Mouse (Mus musculus): ENCODE results near the gene Atf7. TPM values are rescaled to one million over a fixed set of nuclear protein-coding genes. Genes with fewer than 3 reads are reported as not detected.

Gene Atf7
- total and polyA plus RNA-seq, 3 experiments: 6.7 to 31.9 (median 8.6) TPM

- in situ Hi-C loops (cut with MboI; ENCODE audit: low pct_ligation_motif_present, low pct_unique_long_range_greater_than_20kb, low sequenced_read_pairs) (no loop called here), dilution Hi-C loops (cut with MboI; ENCODE audit: extremely low pct_ligation_motif_present, extremely low pct_unique_long_range_greater_than_20kb, low sequenced_read_pairs) (no loop called here)
- H3K4me2 ChIP-seq (ENCODE audit: insufficient read depth, low read depth, poor library complexity, severe bottlenecking): no peak overlapping the region
- H3K27ac ChIP-seq (ENCODE audit: insufficient read depth, low read depth): no peak overlapping the region
- H3K36me3 ChIP-seq (replicated peaks in 1 of 2; ENCODE audit: control insufficient read depth in 1 of 2, insufficient read depth in 1 of 2, low read length in 1 of 2): peaks cover 23 to 73% of the 10 kb centered on the region in 2 experiments
- H3K4me1 ChIP-seq (ENCODE audit: control insufficient read depth in 1 of 2, insufficient read depth in 2 of 2): no peaks in the 10 kb centered on the region
- H3K27me3 ChIP-seq (replicated peaks): no peaks in the 10 kb centered on the region
- no peaks in the 10 kb centered on the region for H3K79me2 ChIP-seq (replicated peaks; ENCODE audit: control insufficient read depth, extremely low read depth, insufficient read depth, poor library complexity, severe bottlenecking)
- H3K4me3 ChIP-seq (replicated peaks in 1 of 3; ENCODE audit: low read depth in 2 of 3, low read length in 2 of 3, poor library complexity in 1 of 3): no peak overlapping the region
- TF ChIP-seq ZMIZ1 (IDR thresholded peaks at IDR 0.05; ENCODE audit: low read depth, low read length): no peak
- TF ChIP-seq SMC3 (IDR thresholded peaks at IDR 0.05; ENCODE audit: low read depth, low read length): no peak
- TF ChIP-seq IRF4 (IDR thresholded peaks at IDR 0.05; ENCODE audit: low read depth, low read length): no peak
- peak; percentile 15 for TF ChIP-seq RAD21 (IDR thresholded peaks at IDR 0.05; ENCODE audit: low read depth, low read length)
- peak in 1 of 2 experiments; percentile 31; a peak in 1 of 4 replicates for TF ChIP-seq CTCF (conservative IDR thresholded peaks at IDR 0.05 in 1 of 2, IDR thresholded peaks at IDR 0.05 in 1 of 2; ENCODE audit: low read depth in 2 of 2, low read length in 2 of 2)
- no peak for DNase-seq (ENCODE audit: extremely low read depth)
- no peak overlapping the region for H3K9ac ChIP-seq (ENCODE audit: insufficient read depth, low read depth)
- no peaks in the 10 kb centered on the region for H3K9me3 ChIP-seq (replicated peaks; ENCODE audit: low read length)
Observed at GRCm38 (mm10) chr15:102557580-102557979, 67.7 kb downstream of the Atf7 start.

DNA sequence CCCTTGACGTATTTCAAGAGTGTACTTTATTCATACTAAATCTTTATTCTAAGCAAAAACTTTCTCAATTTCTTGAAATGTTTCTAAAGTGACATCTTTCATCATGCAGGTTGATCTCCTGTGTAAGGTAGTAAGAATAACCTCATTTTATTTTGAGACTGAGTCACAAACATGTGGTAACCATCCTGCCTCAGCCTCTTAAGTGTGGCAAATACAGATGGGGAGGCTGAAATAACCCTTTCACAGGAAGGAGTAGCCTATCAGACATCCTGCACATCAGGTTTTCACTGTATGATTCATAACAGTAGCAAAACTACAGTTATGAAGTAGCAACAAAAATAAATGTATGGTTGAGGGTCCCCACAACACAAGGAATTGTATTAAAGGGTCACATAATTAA is 69.7 kb downstream of the Atf7 start:
- dilution Hi-C loops (cut with MboI; ENCODE audit: extremely low pct_ligation_motif_present, extremely low pct_unique_long_range_greater_than_20kb, low sequenced_read_pairs): no loop called here
- no peak for DNase-seq (ENCODE audit: extremely low read depth)
- in situ Hi-C loops (cut with MboI; ENCODE audit: low pct_ligation_motif_present, low pct_unique_long_range_greater_than_20kb, low sequenced_read_pairs): no loop called here

DNA sequence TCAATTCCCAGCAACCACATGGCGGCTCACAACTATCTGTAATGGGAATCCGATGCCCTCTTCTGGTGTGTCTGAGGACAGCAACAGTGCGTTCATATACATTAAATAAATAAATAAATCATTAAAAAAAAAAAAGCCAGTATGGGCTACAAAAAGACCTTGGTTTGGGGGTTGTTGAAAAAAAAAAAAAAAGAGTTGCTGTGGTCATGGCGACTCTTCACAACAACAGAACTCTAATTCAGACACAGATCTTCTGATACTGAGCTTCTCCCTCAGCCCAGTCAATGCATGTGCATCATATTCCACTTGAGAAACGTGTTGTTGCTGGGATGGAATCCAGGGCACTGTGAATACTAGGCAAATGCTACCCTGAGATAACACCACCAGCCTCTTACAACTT is 72.7 kb downstream of the Atf7 start:
- Histone ChIP-seq H3K9me3 (replicated peaks; ENCODE audit: low read length) (no peaks in the 10 kb centered on the region), H3K4me3 (replicated peaks in 1 of 3; ENCODE audit: low read depth in 2 of 3, low read length in 2 of 3, poor library complexity in 1 of 3) (no peak overlapping the region), H3K9ac (ENCODE audit: insufficient read depth, low read depth) (no peak overlapping the region), H3K4me1 (ENCODE audit: control insufficient read depth in 1 of 2, insufficient read depth in 2 of 2) (no peaks in the 10 kb centered on the region), H3K79me2 (replicated peaks; ENCODE audit: control insufficient read depth, extremely low read depth, insufficient read depth, poor library complexity, severe bottlenecking) (no peaks in the 10 kb centered on the region), H3K36me3 (replicated peaks in 1 of 2; ENCODE audit: control insufficient read depth in 1 of 2, insufficient read depth in 1 of 2, low read length in 1 of 2) (peaks cover 29 to 70% of the 10 kb centered on the region in 2 experiments), H3K27ac (ENCODE audit: insufficient read depth, low read depth) (no peak overlapping the region), H3K4me2 (ENCODE audit: insufficient read depth, low read depth, poor library complexity, severe bottlenecking) (no peak overlapping the region), H3K27me3 (replicated peaks) (no peaks in the 10 kb centered on the region)
- no peak for DNase-seq (ENCODE audit: extremely low read depth)
- dilution Hi-C loops (cut with MboI; ENCODE audit: extremely low pct_ligation_motif_present, extremely low pct_unique_long_range_greater_than_20kb, low sequenced_read_pairs) (no loop called here), in situ Hi-C loops (cut with MboI; ENCODE audit: low pct_ligation_motif_present, low pct_unique_long_range_greater_than_20kb, low sequenced_read_pairs) (no loop called here)
- 0 out of 2 replicates have a peak, but pooled peaks have one; percentile 23 for TF ChIP-seq ZNF384 (IDR thresholded peaks at IDR 0.05; ENCODE audit: low read depth, low read length)
- TF ChIP-seq CHD2 (IDR thresholded peaks at IDR 0.05; ENCODE audit: low read length): no peak

More for the DNA sequence above, 69.7 kb downstream of the Atf7 start:
- TF ChIP-seq MAX (IDR thresholded peaks at IDR 0.05; ENCODE audit: low read length) (no peak), KAT2A (IDR thresholded peaks at IDR 0.05; ENCODE audit: insufficient replicate concordance, low read length) (no peak), GABPA (IDR thresholded peaks at IDR 0.05; ENCODE audit: insufficient replicate concordance, low read depth, low read length) (no peak), UBTF (IDR thresholded peaks at IDR 0.05; ENCODE audit: low read depth, low read length) (no peak), EP300 (IDR thresholded peaks at IDR 0.05; ENCODE audit: low read length) (no peak), ZC3H11A (IDR thresholded peaks at IDR 0.05; ENCODE audit: low read depth, low read length) (no peak), USF1 (IDR thresholded peaks at IDR 0.05; ENCODE audit: low read depth, low read length) (no peak), MEF2A (IDR thresholded peaks at IDR 0.05; ENCODE audit: borderline replicate concordance, low read depth, low read length) (no peak), JUND (conservative IDR thresholded peaks at IDR 0.05; ENCODE audit: low read depth, low read length) (no peak), USF2 (conservative IDR thresholded peaks at IDR 0.05; ENCODE audit: low read depth, low read length) (no peak), CHD2 (IDR thresholded peaks at IDR 0.05; ENCODE audit: low read length) (no peak), ELF1 (IDR thresholded peaks at IDR 0.05; ENCODE audit: low read depth, low read length) (no peak)
- Histone ChIP-seq H3K27me3 (replicated peaks) (no peaks in the 10 kb centered on the region), H3K9me3 (replicated peaks; ENCODE audit: low read length) (no peaks in the 10 kb centered on the region), H3K36me3 (replicated peaks in 1 of 2; ENCODE audit: control insufficient read depth in 1 of 2, insufficient read depth in 1 of 2, low read length in 1 of 2) (peaks cover 26 to 79% of the 10 kb centered on the region in 2 experiments), H3K4me3 (replicated peaks in 1 of 3; ENCODE audit: low read depth in 2 of 3, low read length in 2 of 3, poor library complexity in 1 of 3) (no peak overlapping the region), H3K79me2 (replicated peaks; ENCODE audit: control insufficient read depth, extremely low read depth, insufficient read depth, poor library complexity, severe bottlenecking) (no peaks in the 10 kb centered on the region), H3K9ac (ENCODE audit: insufficient read depth, low read depth) (no peak overlapping the region), H3K27ac (ENCODE audit: insufficient read depth, low read depth) (no peak overlapping the region), H3K4me2 (ENCODE audit: insufficient read depth, low read depth, poor library complexity, severe bottlenecking) (no peak overlapping the region), H3K4me1 (ENCODE audit: control insufficient read depth in 1 of 2, insufficient read depth in 2 of 2) (no peaks in the 10 kb centered on the region)

All from CH12.LX (cell line).